Mouse (Mus musculus): ENCODE measurements around the gene Igfbp7. TPM values are rescaled to one million over a fixed set of nuclear protein-coding genes. Genes with fewer than 3 reads are reported as not detected.

Gene Igfbp7
- polyA plus RNA-seq, 1 experiment from 2014 or later, result 437 TPM

DNA sequence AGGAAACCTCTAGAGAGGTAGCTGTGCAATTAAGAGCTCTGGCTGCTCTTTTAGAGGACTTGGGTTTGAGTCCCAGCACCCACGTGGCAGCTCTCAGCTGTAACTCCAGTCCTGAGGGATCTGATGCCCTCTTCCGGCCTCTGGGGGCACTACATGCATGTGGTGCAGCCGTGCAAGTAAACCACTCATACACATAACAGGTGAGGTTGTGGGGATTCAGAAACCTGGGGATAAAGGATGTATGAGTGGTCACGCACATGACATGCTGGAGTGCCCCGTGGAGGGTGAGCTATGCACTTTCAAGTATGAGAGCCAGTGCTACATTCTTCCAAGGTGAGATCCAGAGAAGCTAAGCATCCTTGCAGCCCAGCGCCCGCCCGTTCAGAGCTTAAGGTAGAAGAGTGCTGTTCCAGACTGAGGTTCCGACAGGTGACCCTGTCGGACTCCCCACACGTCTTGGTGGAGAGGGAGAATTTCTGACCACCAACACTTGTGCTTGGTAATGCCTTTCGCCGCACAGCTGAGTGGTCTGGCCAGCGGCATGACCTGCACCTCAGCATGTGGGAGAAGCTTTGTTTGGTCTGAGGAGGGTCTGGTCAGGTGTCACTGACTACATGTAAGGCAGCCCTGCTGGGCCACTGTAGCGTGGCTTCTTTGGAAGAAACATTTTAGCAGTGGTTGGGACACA is 57.7 kb downstream of the Igfbp7 start:
- Histone ChIP-seq H3K4me3 (ENCODE audit: low read depth, low read length) (no peak overlapping the region), H3K9ac (ENCODE audit: low read length) (no peak overlapping the region), H3K9me3 (ENCODE audit: control insufficient read depth, low read length) (no peaks in the 10 kb centered on the region), H3K4me2 (replicated peaks; ENCODE audit: low read depth) (no peak overlapping the region), H3K27me3 (ENCODE audit: control insufficient read depth, insufficient read depth, low read length) (no peaks in the 10 kb centered on the region), H3K27ac (replicated peaks) (no peak overlapping the region), H3K36me3 (ENCODE audit: control insufficient read depth, insufficient read depth, low read length) (peaks cover 30% of the 10 kb centered on the region), H3K4me1 (replicated peaks; ENCODE audit: control insufficient read depth, insufficient read depth) (no peaks in the 10 kb centered on the region)
- whole genome bisulfite sequencing, result 91% methylated on average over 15 of the region's 15 CpGs
- ATAC-seq (ENCODE audit: low FRiP score, low TSS enrichment) (no peak), DNase-seq (ENCODE audit: low spot score) (no peak)
- TF ChIP-seq EP300 (optimal IDR thresholded peaks at IDR 0.05), result no peak
- TF ChIP-seq CTCF (IDR thresholded peaks at IDR 0.05; ENCODE audit: low read depth), result peak; percentile 25; the same call in 1 of the 2 replicates

DNA sequence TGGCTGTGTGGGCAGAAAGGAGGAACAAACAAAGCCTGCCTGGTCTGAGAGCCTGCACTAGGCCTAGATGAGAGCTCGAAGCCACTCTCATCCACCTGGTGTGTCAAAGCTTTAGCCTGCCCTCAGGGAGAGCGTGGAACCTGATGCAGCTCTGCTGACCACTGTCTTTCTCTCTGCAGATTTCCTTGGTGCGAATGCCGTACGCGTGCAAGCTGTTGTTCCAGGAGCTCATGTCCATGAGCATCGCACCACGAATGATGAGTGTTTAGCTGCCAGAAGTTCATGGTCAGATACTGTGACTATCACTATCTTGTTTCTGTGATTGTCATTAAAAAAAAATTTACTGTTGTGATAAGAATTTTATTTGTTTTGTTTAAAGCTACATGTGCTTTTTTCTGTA is 58.9 kb downstream of the Igfbp7 start:
- DNase-seq (ENCODE audit: low spot score), result no peak
- Histone ChIP-seq H3K4me1 (replicated peaks; ENCODE audit: control insufficient read depth, insufficient read depth) (no peaks in the 10 kb centered on the region), H3K4me3 (ENCODE audit: low read depth, low read length) (no peak overlapping the region), H3K36me3 (ENCODE audit: control insufficient read depth, insufficient read depth, low read length) (peaks cover 30% of the 10 kb centered on the region), H3K4me2 (replicated peaks; ENCODE audit: low read depth) (no peak overlapping the region), H3K27ac (replicated peaks) (no peak overlapping the region), H3K9ac (ENCODE audit: low read length) (no peak overlapping the region), H3K9me3 (ENCODE audit: control insufficient read depth, low read length) (no peaks in the 10 kb centered on the region), H3K27me3 (ENCODE audit: control insufficient read depth, insufficient read depth, low read length) (no peaks in the 10 kb centered on the region)
- no peak for ATAC-seq (ENCODE audit: low FRiP score, low TSS enrichment)
- 96% methylated on average over 8 of the region's 8 CpGs for WGBS
- TF ChIP-seq CTCF (IDR thresholded peaks at IDR 0.05; ENCODE audit: low read depth) (no peak), EP300 (optimal IDR thresholded peaks at IDR 0.05) (no peak)

GRCm38 (mm10) chr5:77340033-77340432 is 67.8 kb downstream of the Igfbp7 start:
- Histone ChIP-seq H3K9ac (ENCODE audit: low read length) (no peak overlapping the region), H3K4me1 (replicated peaks; ENCODE audit: control insufficient read depth, insufficient read depth) (no peaks in the 10 kb centered on the region), H3K4me3 (ENCODE audit: low read depth, low read length) (no peak overlapping the region), H3K36me3 (ENCODE audit: control insufficient read depth, insufficient read depth, low read length) (peaks cover 28% of the 10 kb centered on the region), H3K27ac (replicated peaks) (no peak overlapping the region), H3K9me3 (ENCODE audit: control insufficient read depth, low read length) (no peaks in the 10 kb centered on the region), H3K4me2 (replicated peaks; ENCODE audit: low read depth) (no peak overlapping the region), H3K27me3 (ENCODE audit: control insufficient read depth, insufficient read depth, low read length) (no peaks in the 10 kb centered on the region)
- TF ChIP-seq EP300 (optimal IDR thresholded peaks at IDR 0.05), result no peak
- no peak for TF ChIP-seq CTCF (IDR thresholded peaks at IDR 0.05; ENCODE audit: low read depth)
- 78% methylated on average over 4 of the region's 4 CpGs for WGBS
- ATAC-seq (ENCODE audit: low FRiP score, low TSS enrichment) (no peak), DNase-seq (ENCODE audit: low spot score) (no peak)

DNA sequence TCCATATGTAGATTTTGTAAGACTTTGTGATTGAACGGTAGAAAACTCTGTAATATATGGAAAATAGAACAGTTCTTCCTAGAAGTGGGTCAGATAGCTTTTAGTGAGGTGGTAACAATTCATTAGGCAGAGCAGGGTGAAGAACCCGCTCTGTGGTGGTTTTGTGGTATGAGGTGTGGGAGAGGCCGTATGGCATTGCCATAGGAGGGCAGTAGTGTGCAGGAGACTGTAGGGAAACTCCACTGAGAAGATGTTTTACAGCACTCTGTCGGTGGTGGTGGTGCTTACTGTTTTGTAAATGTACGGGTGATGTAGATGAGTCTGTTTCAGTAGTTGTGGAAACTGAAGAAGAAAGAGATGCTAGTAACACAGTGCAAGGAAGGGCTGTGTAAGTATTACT is 77.7 kb downstream of the Igfbp7 start:
- 77% methylated on average over 5 of the region's 5 CpGs for WGBS
- H3K27me3 ChIP-seq (ENCODE audit: control insufficient read depth, insufficient read depth, low read length), result no peaks in the 10 kb centered on the region
- no peaks in the 10 kb centered on the region for H3K4me1 ChIP-seq (replicated peaks; ENCODE audit: control insufficient read depth, insufficient read depth)
- H3K36me3 ChIP-seq (ENCODE audit: control insufficient read depth, insufficient read depth, low read length), result peaks cover 22% of the 10 kb centered on the region
- H3K9me3 ChIP-seq (ENCODE audit: control insufficient read depth, low read length), result no peaks in the 10 kb centered on the region
- H3K27ac ChIP-seq (replicated peaks), result no peak overlapping the region
- no peak overlapping the region for H3K9ac ChIP-seq (ENCODE audit: low read length)
- H3K4me2 ChIP-seq (replicated peaks; ENCODE audit: low read depth), result no peak overlapping the region
- no peak for ATAC-seq (ENCODE audit: low FRiP score, low TSS enrichment)
- no peak for DNase-seq (ENCODE audit: low spot score)
- H3K4me3 ChIP-seq (ENCODE audit: low read depth, low read length), result no peak overlapping the region
- TF ChIP-seq EP300 (optimal IDR thresholded peaks at IDR 0.05) (no peak), CTCF (IDR thresholded peaks at IDR 0.05; ENCODE audit: low read depth) (peak; percentile 50)

GRCm38 (mm10) chr5:77324936-77325335 is 82.9 kb downstream of the Igfbp7 start:
- no peak overlapping the region for H3K4me3 ChIP-seq (ENCODE audit: low read depth, low read length)
- H3K4me1 ChIP-seq (replicated peaks; ENCODE audit: control insufficient read depth, insufficient read depth), result no peaks in the 10 kb centered on the region
- H3K27me3 ChIP-seq (ENCODE audit: control insufficient read depth, insufficient read depth, low read length), result no peaks in the 10 kb centered on the region
- DNase-seq (ENCODE audit: low spot score) (no peak), ATAC-seq (ENCODE audit: low FRiP score, low TSS enrichment) (no peak)
- peaks cover 41% of the 10 kb centered on the region for H3K36me3 ChIP-seq (ENCODE audit: control insufficient read depth, insufficient read depth, low read length)
- H3K9me3 ChIP-seq (ENCODE audit: control insufficient read depth, low read length), result no peaks in the 10 kb centered on the region
- no peak for TF ChIP-seq EP300 (optimal IDR thresholded peaks at IDR 0.05)
- TF ChIP-seq CTCF (IDR thresholded peaks at IDR 0.05; ENCODE audit: low read depth), result no peak
- H3K9ac ChIP-seq (ENCODE audit: low read length), result no peak overlapping the region
- no peak overlapping the region for H3K4me2 ChIP-seq (replicated peaks; ENCODE audit: low read depth)
- 93% methylated on average over 1 of the region's 1 CpGs for WGBS
- no peak overlapping the region for H3K27ac ChIP-seq (replicated peaks)

DNA sequence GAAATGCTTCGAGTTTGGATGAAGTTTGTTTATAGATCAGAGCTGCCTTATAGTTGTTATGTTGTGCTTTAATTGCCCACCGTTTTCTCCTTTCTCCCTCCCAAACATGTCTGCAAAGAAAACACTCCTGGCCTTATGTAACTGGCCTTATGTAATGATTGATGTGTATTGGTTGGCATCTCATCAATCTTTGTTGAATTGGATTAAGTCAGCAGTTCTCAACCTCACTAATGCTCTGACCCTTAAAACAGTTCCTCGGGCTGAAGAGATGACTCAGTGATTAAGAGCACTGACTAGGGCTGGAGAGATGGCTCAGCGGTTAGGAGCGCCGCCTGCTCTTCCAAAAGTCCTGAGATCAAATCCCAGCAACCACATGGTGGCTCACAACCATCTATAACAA is 92.9 kb downstream of the Igfbp7 start:
- H3K27ac ChIP-seq (replicated peaks), result no peak overlapping the region
- no peak for ATAC-seq (ENCODE audit: low FRiP score, low TSS enrichment)
- H3K36me3 ChIP-seq (ENCODE audit: control insufficient read depth, insufficient read depth, low read length), result peaks cover 8% of the 10 kb centered on the region
- TF ChIP-seq CTCF (IDR thresholded peaks at IDR 0.05; ENCODE audit: low read depth) (no peak), EP300 (optimal IDR thresholded peaks at IDR 0.05) (no peak)
- no peak overlapping the region for H3K4me2 ChIP-seq (replicated peaks; ENCODE audit: low read depth)
- H3K4me3 ChIP-seq (ENCODE audit: low read depth, low read length), result no peak overlapping the region
- no peaks in the 10 kb centered on the region for H3K4me1 ChIP-seq (replicated peaks; ENCODE audit: control insufficient read depth, insufficient read depth)
- no peak overlapping the region for H3K9ac ChIP-seq (ENCODE audit: low read length)
- 77% methylated on average over 6 of the region's 6 CpGs for WGBS
- H3K9me3 ChIP-seq (ENCODE audit: control insufficient read depth, low read length), result no peaks in the 10 kb centered on the region
- no peaks in the 10 kb centered on the region for H3K27me3 ChIP-seq (ENCODE audit: control insufficient read depth, insufficient read depth, low read length)
- DNase-seq (ENCODE audit: low spot score), result no peak

Measured in stomach, postnatal 0 days (tissue).